Mouse (Mus musculus) cortical plate, adult 2 months (tissue): ENCODE measurements around the gene Scamp2.

Source experiments
- CTCF ChIP-seq: fragments of 200-500 bp; IDR thresholded peaks from 2 replicates; pipeline ENCODE4 v1.5.1; 2011; ENCODE audit warnings: mild to moderate bottlenecking, control low read depth, low read length; ENCODE audit not compliant: insufficient read depth; ENCODE audit errors: extremely low read depth
- POLR2A ChIP-seq: fragments of 200-500 bp; IDR thresholded peaks from 2 replicates; pipeline ENCODE4 v1.6.1; 2011; ENCODE audit warnings: mild to moderate bottlenecking, low read length, control low read depth; ENCODE audit not compliant: insufficient read depth; ENCODE audit errors: extremely low read depth

- TF ChIP-seq POLR2A = no peak
- no peak for TF ChIP-seq CTCF
These were observed 38.5 kb upstream of the Scamp2 start for GRCm38 (mm10) chr9:57522114-57522860.
